Mouse (Mus musculus) lung, postnatal 0 days (tissue): ENCODE results near the gene Tbc1d30.

Source experiments
- CTCF ChIP-seq: IDR thresholded peaks from 2 replicates; pipeline ENCODE4 v1.5.1; 2016; ENCODE audit warnings: antibody characterized with exemption, mild to moderate bottlenecking
- EP300 ChIP-seq: IDR thresholded peaks from 2 replicates; pipeline ENCODE4 v1.6.1; 2016; ENCODE audit warnings: antibody characterized with exemption, mild to moderate bottlenecking, control low read depth

GRCm38 (mm10) chr10:121375649-121376493, 24.8 kb upstream of the Tbc1d30 start:
- TF ChIP-seq CTCF, result no peak
- no peak for TF ChIP-seq EP300
